Mouse (Mus musculus) E14TG2a.4 (cell line): ENCODE data around the gene Olfr1489.
"Not testable (repeated sequence)": the region's sequence is repeated elsewhere in the genome, so short reads cannot be mapped to it uniquely, and the experiment has no call there.

Source experiments
- H3K27me3 ChIP-seq: 2 replicates; pipeline ENCODE4 v1.6.1; 2014; ENCODE audit warnings: low read length, control low read depth; ENCODE audit not compliant: insufficient read depth
- H3K36me3 ChIP-seq: 2 replicates; pipeline ENCODE4 v1.6.1; 2014; ENCODE audit warnings: low read length, control low read depth; ENCODE audit not compliant: insufficient read depth
- H3K4me1 ChIP-seq: replicated peaks from 2 replicates; pipeline ENCODE4 v1.6.1; 2014; ENCODE audit warnings: low read depth, low read length, control low read depth
- H3K4me3 ChIP-seq: replicated peaks from 2 replicates; pipeline ENCODE4 v1.5.1; 2014; ENCODE audit warnings: mild to moderate bottlenecking, low read length
- H3K9me3 ChIP-seq: 2 replicates; pipeline ENCODE4 v1.6.1; 2014; ENCODE audit warnings: low read length, control low read depth
- CTCF ChIP-seq: conservative IDR thresholded peaks from 2 replicates; pipeline ENCODE4 v1.5.1; 2014; ENCODE audit warnings: low read length
- NANOG ChIP-seq: IDR thresholded peaks from 2 replicates; pipeline ENCODE4 v1.6.1; 2014; ENCODE audit warnings: borderline replicate concordance, low read length, mixed read lengths
- POU5F1 ChIP-seq: IDR thresholded peaks from 2 replicates; pipeline ENCODE4 v1.6.1; 2014; ENCODE audit warnings: low read length, borderline replicate concordance

Olfr1489 gene

DNA sequence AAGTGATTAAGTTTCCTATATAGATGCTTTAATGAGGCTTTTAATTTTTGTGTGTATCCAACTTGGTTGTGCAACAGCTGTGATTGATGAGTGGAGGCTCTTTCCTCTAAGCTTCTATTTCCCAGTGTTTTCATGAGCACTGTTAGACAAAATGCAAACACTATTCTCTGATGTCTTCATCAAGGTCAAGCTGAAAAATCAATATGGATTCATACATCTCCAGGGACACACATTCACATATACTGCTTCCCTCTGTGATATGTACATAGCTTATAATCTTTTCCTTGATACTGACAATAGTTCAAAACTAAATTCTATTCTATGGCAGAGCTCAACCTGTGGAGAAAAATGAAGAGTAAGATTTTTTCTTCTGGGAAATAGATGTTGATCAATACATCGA, at the start of gene Olfr1489:
Gene Olfr1489 (plus strand): TSS at position 301 of the 400 bp plus-strand sequence.
- TF ChIP-seq CTCF (no peak), NANOG (no peak), POU5F1 (no peak)

DNA sequence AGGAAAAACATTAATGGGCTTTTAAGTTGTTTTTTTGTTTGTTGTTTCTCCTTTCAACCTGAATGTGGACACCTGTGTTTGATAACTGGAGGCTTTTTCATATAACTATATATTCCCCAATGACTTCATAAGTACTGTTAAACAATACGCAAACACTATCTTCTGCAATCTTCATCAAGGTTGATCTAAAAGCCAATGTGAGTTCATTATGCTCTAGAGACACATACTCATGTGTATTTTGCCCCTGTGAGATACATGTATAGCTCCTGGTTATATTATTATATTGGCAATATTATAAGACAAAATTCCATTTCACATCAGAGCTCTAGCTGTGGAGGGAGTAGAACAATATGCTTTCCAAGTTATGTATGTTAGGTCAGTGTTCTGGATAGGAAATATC, 48.2 kb upstream of the Olfr1489 start, which contains the start of gene Olfr1484:
Gene Olfr1484 (plus strand): TSS at position 301 of the 400 bp plus-strand sequence.
- H3K27me3 ChIP-seq, result no peaks in the 10 kb centered on the region
- H3K4me3 ChIP-seq, result no peak within 1 kb of the TSS
- no peaks in the 10 kb centered on the region for H3K9me3 ChIP-seq
- no peaks in the 10 kb centered on the region for H3K36me3 ChIP-seq
- TF ChIP-seq NANOG (no peak), POU5F1 (no peak), CTCF (no peak)
- no peaks in the 10 kb centered on the region for H3K4me1 ChIP-seq

More for the DNA sequence above, at the start of gene Olfr1489:
- H3K36me3 ChIP-seq, result no peaks in the 10 kb centered on the region
- H3K9me3 ChIP-seq, result no peaks in the 10 kb centered on the region
- H3K27me3 ChIP-seq, result no peaks in the 10 kb centered on the region
- no peaks in the 10 kb centered on the region for H3K4me1 ChIP-seq
- H3K4me3 ChIP-seq, result no peak within 1 kb of the TSS

DNA sequence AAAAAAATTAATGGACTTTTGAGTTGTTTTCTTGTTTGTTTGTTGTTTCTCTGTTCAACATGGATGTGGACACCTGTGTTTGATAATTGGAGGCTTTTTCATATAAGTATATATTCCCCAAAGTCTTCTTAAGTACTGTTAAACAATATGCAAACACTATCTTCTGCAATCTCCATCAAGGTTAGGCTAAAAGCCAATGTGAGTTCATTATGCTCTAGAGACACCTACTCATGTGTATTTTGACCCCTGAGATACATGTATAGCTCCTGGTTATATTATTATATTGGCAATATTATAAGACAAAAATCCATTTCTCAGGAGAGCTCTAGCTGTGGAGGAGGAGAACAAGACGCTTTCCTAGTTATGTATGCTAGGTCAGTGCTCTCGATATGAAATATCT, 14.3 kb upstream of the Olfr1489 start, which contains the start of gene Olfr1487:
Gene Olfr1487 (plus strand): TSS at position 301 of the 400 bp plus-strand sequence.
- not testable (repeated sequence) for H3K36me3 ChIP-seq, H3K4me1 ChIP-seq, H3K27me3 ChIP-seq, H3K4me3 ChIP-seq
- H3K9me3 ChIP-seq, result peaks cover 22% of the 10 kb centered on the region

DNA sequence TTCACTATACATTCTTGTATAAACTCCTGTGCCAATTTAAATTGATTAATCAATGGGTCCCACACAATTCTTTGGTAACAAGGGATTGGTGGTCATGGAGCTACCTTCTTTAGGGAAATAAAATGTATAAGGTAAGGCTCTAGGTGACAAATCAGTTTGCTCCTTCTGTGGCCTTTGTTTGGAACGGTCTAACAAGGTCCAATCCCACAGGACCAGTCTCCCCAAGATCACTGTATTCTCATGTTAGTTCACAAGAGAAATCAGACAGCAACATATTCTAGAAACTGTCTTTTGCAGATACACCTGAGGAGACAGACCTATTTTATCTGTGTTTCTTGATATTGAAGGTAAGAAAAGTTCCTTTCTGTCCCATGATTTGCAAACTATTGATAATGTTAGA, 19.4 kb downstream of the Olfr1489 start, which contains the start of gene Olfr1490:
Gene Olfr1490 (plus strand): TSS at position 301 of the 400 bp plus-strand sequence.
- Histone ChIP-seq H3K9me3 (no peaks in the 10 kb centered on the region), H3K4me1 (no peaks in the 10 kb centered on the region), H3K4me3 (no peak within 1 kb of the TSS), H3K27me3 (no peaks in the 10 kb centered on the region), H3K36me3 (no peaks in the 10 kb centered on the region)
- TF ChIP-seq NANOG, result no peak
- TF ChIP-seq CTCF, result no peak
- TF ChIP-seq POU5F1, result no peak
